Mouse (Mus musculus) heart, postnatal 0 days (tissue): ENCODE results near the gene Ints3. TPM values are rescaled to one million over a fixed set of nuclear protein-coding genes. Genes with fewer than 3 reads are reported as not detected.

Source experiments
- ATAC-seq: fragments of 200-750 bp; cut with Nextera tagmentation; 2 replicates; pipeline ENCODE4 v1.8.0; 2017; ENCODE audit warnings: low read depth, moderate number of reproducible peaks, moderate library complexity; ENCODE audit not compliant: insufficient read depth
- DNase-seq: peaks from one replicate; pipeline ENCODE4 v3.0.0-alpha.2; 2016; ENCODE audit warnings: low spot score
- H3K27ac ChIP-seq: fragments of 300-500 bp; sonication (generic); 2 replicates; pipeline ENCODE4 v1.5.1; 2014; ENCODE audit warnings: low read depth, mild to moderate bottlenecking
- H3K27me3 ChIP-seq: fragments of 300-500 bp; sonication (generic); 2 replicates; pipeline ENCODE4 v1.6.1; 2014; ENCODE audit warnings: low read length, mixed read lengths; ENCODE audit not compliant: control insufficient read depth, insufficient read depth
- H3K36me3 ChIP-seq: fragments of 300-500 bp; sonication (generic); replicated peaks from 2 replicates; pipeline ENCODE4 v1.6.1; 2014; ENCODE audit warnings: low read length, mixed read lengths; ENCODE audit not compliant: control insufficient read depth, insufficient read depth
- H3K4me1 ChIP-seq: fragments of 300-500 bp; sonication (generic); 2 replicates; pipeline ENCODE4 v1.6.1; 2014; ENCODE audit warnings: antibody characterized with exemption; ENCODE audit not compliant: control insufficient read depth, insufficient read depth
- H3K4me2 ChIP-seq: fragments of 300-500 bp; sonication (generic); 2 replicates; pipeline ENCODE4 v1.6.1; 2014; ENCODE audit warnings: low read depth, mild to moderate bottlenecking, low read length, moderate library complexity
- H3K4me3 ChIP-seq: fragments of 300-500 bp; sonication (generic); 2 replicates; pipeline ENCODE4 v1.5.1; 2014; ENCODE audit warnings: low read depth, low read length
- H3K9ac ChIP-seq: fragments of 300-500 bp; sonication (generic); replicated peaks from 2 replicates; pipeline ENCODE4 v1.6.1; 2014; ENCODE audit warnings: low read depth, low read length, mixed read lengths
- H3K9me3 ChIP-seq: fragments of 300-500 bp; sonication (generic); replicated peaks from 2 replicates; pipeline ENCODE4 v1.6.1; 2016; ENCODE audit warnings: low read length; ENCODE audit not compliant: control insufficient read depth
- CTCF ChIP-seq: IDR thresholded peaks from 2 replicates; pipeline ENCODE4 v1.5.1; 2016; ENCODE audit warnings: antibody characterized with exemption, control low read depth, low read depth
- EP300 ChIP-seq: IDR thresholded peaks from 2 replicates; pipeline ENCODE4 v1.6.1; 2016; ENCODE audit warnings: antibody characterized with exemption, low read depth
- whole genome bisulfite sequencing: fragments of 180-500 bp; shearing (Covaris S2); extraction: QIAGEN DNeasy Blood & Tissue Kit; methylation state at CpG from one replicate; pipeline ENCODE4 v1.1.7; 2014; 5-methylcytosine and 5-hydroxymethylcytosine counted together
- polyA plus RNA-seq: library from polyadenylated mRNA; unstranded; fragments of >200 nt; fragmentation: Nextera tagmentation; extraction: Ambion mirVana; gene quantifications from 2 replicates; pipeline ENCODE4 v1.2.1, GENCODE M21; 2015
- total RNA-seq: library from RNA; depleted of rRNA; stranded (reverse); fragments of >200 nt; gene quantifications from 2 replicates; pipeline ENCODE4 v1.2.3, GENCODE M21; 2014; ENCODE audit warnings: low replicate concordance

The Ints3 gene
- total and polyA plus RNA-seq, 2 experiments from 2014 or later = 7.8 to 26.1 TPM

GRCm38 (mm10) chr3:90400993-90401392, 32.4 kb downstream of the Ints3 start:
- 54% methylated on average over 4 of the region's 4 CpGs for WGBS
- H3K36me3 ChIP-seq = peaks cover 96% of the 10 kb centered on the region
- DNase-seq (no peak), ATAC-seq (no peak)
- H3K9ac ChIP-seq = no peak overlapping the region
- H3K4me1 ChIP-seq = no peaks in the 10 kb centered on the region
- H3K27me3 ChIP-seq = no peaks in the 10 kb centered on the region
- H3K4me2 ChIP-seq = no peak overlapping the region
- TF ChIP-seq EP300 (no peak), CTCF (no peak)
- no peaks in the 10 kb centered on the region for H3K9me3 ChIP-seq
- H3K27ac ChIP-seq = no peak overlapping the region
- no peak overlapping the region for H3K4me3 ChIP-seq

GRCm38 (mm10) chr3:90395629-90396028, 37.8 kb downstream of the Ints3 start:
- TF ChIP-seq CTCF (no peak), EP300 (no peak)
- Histone ChIP-seq H3K4me3 (no peak overlapping the region), H3K9me3 (no peaks in the 10 kb centered on the region), H3K9ac (no peak overlapping the region), H3K27ac (no peak overlapping the region), H3K4me1 (no peaks in the 10 kb centered on the region), H3K36me3 (peaks cover 92% of the 10 kb centered on the region), H3K27me3 (no peaks in the 10 kb centered on the region), H3K4me2 (no peak overlapping the region)
- WGBS = 54% methylated on average over 3 of the region's 3 CpGs
- ATAC-seq (no peak), DNase-seq (no peak)

GRCm38 (mm10) chr3:90392661-90393060, 40.8 kb downstream of the Ints3 start:
- H3K9ac ChIP-seq = no peak overlapping the region
- 96% methylated on average over 3 of the region's 3 CpGs for WGBS
- TF ChIP-seq CTCF = no peak
- H3K27ac ChIP-seq = no peak overlapping the region
- no peak overlapping the region for H3K4me2 ChIP-seq
- DNase-seq = no peak
- no peaks in the 10 kb centered on the region for H3K9me3 ChIP-seq
- peaks cover 65% of the 10 kb centered on the region for H3K36me3 ChIP-seq
- peaks cover 20% of the 10 kb centered on the region; the same call in 1 of the 2 replicates for H3K4me1 ChIP-seq
- no peaks in the 10 kb centered on the region for H3K27me3 ChIP-seq
- no peak for ATAC-seq
- H3K4me3 ChIP-seq = no peak overlapping the region

DNA sequence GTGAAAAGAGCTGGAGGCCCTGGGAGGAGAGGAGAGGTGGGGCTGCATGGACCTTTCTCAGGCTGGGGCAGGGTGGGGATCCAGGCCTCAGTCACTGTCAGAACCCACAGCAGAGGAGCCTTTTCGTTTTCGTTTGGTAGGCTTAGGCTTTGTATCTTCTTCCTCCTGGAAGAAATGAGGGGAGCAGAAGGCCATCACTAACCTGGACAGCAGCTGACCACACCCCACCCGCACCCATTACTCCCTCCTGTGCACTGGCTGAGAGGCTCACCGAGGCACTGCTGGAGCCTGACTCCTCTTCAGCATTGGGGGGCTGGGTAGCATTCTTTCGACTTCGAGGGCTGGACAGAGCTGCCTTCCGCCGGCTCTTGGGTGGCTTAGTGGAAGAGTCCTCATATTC, 41.5 kb downstream of the Ints3 start:
- WGBS = 86% methylated on average over 8 of the region's 8 CpGs
- DNase-seq (no peak), ATAC-seq (no peak)
- TF ChIP-seq EP300 (no peak), CTCF (no peak)
- H3K4me2 ChIP-seq = no peak overlapping the region
- peaks cover 23% of the 10 kb centered on the region; the same call in 1 of the 2 replicates for H3K4me1 ChIP-seq
- peaks cover 59% of the 10 kb centered on the region for H3K36me3 ChIP-seq
- H3K9ac ChIP-seq = no peak overlapping the region
- no peak overlapping the region for H3K27ac ChIP-seq
- no peak overlapping the region for H3K4me3 ChIP-seq
- no peaks in the 10 kb centered on the region for H3K9me3 ChIP-seq
- no peaks in the 10 kb centered on the region for H3K27me3 ChIP-seq

GRCm38 (mm10) chr3:90391004-90391403, 42.4 kb downstream of the Ints3 start:
- 66% methylated on average over 4 of the region's 4 CpGs for WGBS
- H3K27me3 ChIP-seq = no peaks in the 10 kb centered on the region
- no peak overlapping the region for H3K9ac ChIP-seq
- TF ChIP-seq CTCF (no peak), EP300 (no peak)
- peaks cover 23% of the 10 kb centered on the region; the same call in 1 of the 2 replicates for H3K4me1 ChIP-seq
- H3K36me3 ChIP-seq = peaks cover 50% of the 10 kb centered on the region
- ATAC-seq = no peak
- no peak overlapping the region for H3K4me2 ChIP-seq
- no peak overlapping the region for H3K27ac ChIP-seq
- no peak overlapping the region for H3K4me3 ChIP-seq
- DNase-seq = no peak
- no peaks in the 10 kb centered on the region for H3K9me3 ChIP-seq

DNA sequence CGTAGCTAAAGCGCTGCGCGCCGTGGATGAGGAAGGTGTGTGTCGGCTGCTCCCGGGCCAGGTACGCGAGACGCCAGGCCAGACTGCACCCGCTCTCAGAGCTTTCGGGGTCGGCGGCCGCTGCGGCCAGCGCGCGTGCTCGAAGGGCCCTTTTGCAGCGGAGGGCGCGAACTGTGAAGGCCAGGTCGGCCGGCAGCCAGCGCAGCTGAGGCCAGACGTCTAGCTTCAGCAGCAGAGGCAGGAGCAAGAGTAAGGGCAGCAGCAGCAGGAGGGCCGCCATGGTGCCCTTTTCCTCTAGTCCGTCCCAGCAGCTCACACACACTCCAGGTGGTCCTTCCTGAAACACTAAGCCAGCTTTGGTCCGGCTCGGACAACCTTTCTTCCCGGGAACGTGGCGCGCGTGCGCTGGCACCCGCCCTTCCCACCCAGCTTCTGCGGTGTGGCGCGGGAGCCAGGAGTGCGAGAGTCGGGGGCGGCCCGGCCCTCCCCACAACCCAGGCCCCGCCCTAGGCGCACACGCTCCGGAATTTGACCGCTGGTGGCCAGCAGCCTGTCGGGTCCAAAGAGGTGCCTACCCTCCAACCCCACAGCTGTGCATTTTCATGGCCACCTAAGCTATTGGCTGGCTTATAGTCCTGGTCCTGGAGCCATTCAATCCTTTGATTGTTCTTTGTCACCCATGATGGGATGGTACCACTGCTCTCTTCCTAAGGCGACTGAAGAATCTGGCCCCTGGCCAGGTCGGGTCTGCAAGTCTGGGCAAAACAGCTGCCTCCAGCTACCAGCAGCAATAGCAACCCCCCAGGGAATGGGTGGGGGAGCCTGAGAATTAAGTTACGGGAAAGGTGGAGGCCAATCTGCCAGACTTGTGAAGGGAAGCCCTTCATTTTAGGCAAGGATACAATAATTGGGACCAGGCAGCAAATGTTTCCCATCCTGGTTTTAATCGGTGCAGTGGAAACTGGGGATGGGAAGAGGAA, 43.6 kb downstream of the Ints3 start, which contains the start of gene Slc27a3:
Slc27a3 (minus strand) TSS at position 428 of the 980 bp plus-strand sequence.
- ATAC-seq = peak; percentile 60
- H3K27me3 ChIP-seq = no peaks in the 10 kb centered on the region
- no peak within 1 kb of the TSS for H3K27ac ChIP-seq
- 2% methylated on average over 55 of the region's 55 CpGs for WGBS
- peaks cover 23% of the 10 kb centered on the region; the same call in 1 of the 2 replicates for H3K4me1 ChIP-seq
- H3K9ac ChIP-seq = peak within 1 kb of the TSS; percentile 41
- peak within 1 kb of the TSS; percentile 95 for H3K4me2 ChIP-seq
- peaks cover 38% of the 10 kb centered on the region for H3K36me3 ChIP-seq
- H3K9me3 ChIP-seq = no peaks in the 10 kb centered on the region
- DNase-seq = no peak
- TF ChIP-seq EP300 (no peak), CTCF (no peak)
- peak within 1 kb of the TSS; percentile 61 for H3K4me3 ChIP-seq
